Mouse (Mus musculus) heart, embryonic 10.5 days (tissue): ENCODE results near the gene Csnk1g2. TPM values are rescaled to one million over a fixed set of nuclear protein-coding genes. Genes with fewer than 3 reads are reported as not detected.
A peak's percentile ranks its signal among the peaks of the same experiment; 100 is the strongest.
"Not testable (repeated sequence)": the region's sequence is repeated elsewhere in the genome, so short reads cannot be mapped to it uniquely, and the experiment has no call there.

Experiments used
- DNase-seq: peaks from one replicate; pipeline ENCODE4 v3.0.0-alpha.2; 2017; ENCODE audit warnings: low spot score
- H3K27ac ChIP-seq: fragments of 300-500 bp; sonication (generic); 2 replicates; pipeline ENCODE4 v1.5.1; 2016; ENCODE audit warnings: mild to moderate bottlenecking
- H3K27me3 ChIP-seq: fragments of 300-500 bp; sonication (generic); 2 replicates; pipeline ENCODE4 v1.6.1; 2016; ENCODE audit warnings: mild to moderate bottlenecking; ENCODE audit not compliant: poor library complexity, insufficient read depth, severe bottlenecking
- H3K36me3 ChIP-seq: fragments of 300-500 bp; sonication (generic); 2 replicates; pipeline ENCODE4 v1.6.1; 2016; ENCODE audit warnings: mild to moderate bottlenecking, moderate library complexity
- H3K4me1 ChIP-seq: fragments of 300-500 bp; sonication (generic); 2 replicates; pipeline ENCODE4 v1.6.1; 2016; ENCODE audit warnings: mild to moderate bottlenecking
- H3K4me3 ChIP-seq: fragments of 300-500 bp; sonication (generic); 2 replicates; pipeline ENCODE4 v1.5.1; 2016; ENCODE audit warnings: mild to moderate bottlenecking, moderate library complexity
- H3K9me3 ChIP-seq: fragments of 300-500 bp; sonication (generic); 2 replicates; pipeline ENCODE4 v1.6.1; 2016; ENCODE audit warnings: mild to moderate bottlenecking, moderate library complexity
- whole genome bisulfite sequencing: fragments of 180-500 bp; shearing (Covaris S2); methylation state at CpG from one replicate; pipeline ENCODE4 v1.1.7; 2016; 5-methylcytosine and 5-hydroxymethylcytosine counted together
- polyA plus RNA-seq: library from polyadenylated mRNA; unstranded; fragments of >200 nt; fragmentation: Nextera tagmentation; extraction: Ambion mirVana; gene quantifications from 2 replicates; pipeline ENCODE4 v1.2.1, GENCODE M21; 2016

Csnk1g2 gene
- polyA plus RNA-seq, 1 experiment from 2014 or later = 150 TPM

GRCm38 (mm10) chr10:80620796-80621689 is 1.6 kb upstream of the Csnk1g2 start:
- peaks cover 47% of the 10 kb centered on the region for H3K4me1 ChIP-seq
- no peaks in the 10 kb centered on the region for H3K27me3 ChIP-seq
- peak overlapping the region; percentile 96 for H3K27ac ChIP-seq
- no peaks in the 10 kb centered on the region for H3K9me3 ChIP-seq
- DNase-seq = no peak
- H3K4me3 ChIP-seq = peak overlapping the region; percentile 91
- WGBS = 59% methylated on average over 16 of the region's 16 CpGs
- peaks cover 7% of the 10 kb centered on the region; the same call in 1 of the 2 replicates for H3K36me3 ChIP-seq

GRCm38 (mm10) chr10:80621690-80621939 is 1.0 kb upstream of the Csnk1g2 start:
- no peaks in the 10 kb centered on the region for H3K27me3 ChIP-seq
- peak overlapping the region; percentile 91 for H3K4me3 ChIP-seq
- DNase-seq = no peak
- H3K27ac ChIP-seq = peak overlapping the region; percentile 96
- WGBS = 4% methylated on average over 9 of the region's 9 CpGs
- H3K9me3 ChIP-seq = no peaks in the 10 kb centered on the region
- peaks cover 53% of the 10 kb centered on the region for H3K4me1 ChIP-seq
- peaks cover 7% of the 10 kb centered on the region; the same call in 1 of the 2 replicates for H3K36me3 ChIP-seq

GRCm38 (mm10) chr10:80621940-80622660 is 538 bp upstream of the Csnk1g2 start:
- H3K4me1 ChIP-seq = peaks cover 55% of the 10 kb centered on the region
- peak; percentile 100 for DNase-seq
- peaks cover 7% of the 10 kb centered on the region; the same call in 1 of the 2 replicates for H3K36me3 ChIP-seq
- under 1% methylated on average over 64 of the region's 64 CpGs for WGBS
- no peaks in the 10 kb centered on the region for H3K9me3 ChIP-seq
- H3K27me3 ChIP-seq = no peaks in the 10 kb centered on the region
- peak overlapping the region; percentile 96 for H3K27ac ChIP-seq
- peak overlapping the region; percentile 91 for H3K4me3 ChIP-seq

GRCm38 (mm10) chr10:80623457-80624191 is 986 bp downstream of the Csnk1g2 start:
- H3K4me1 ChIP-seq = peaks cover 69% of the 10 kb centered on the region
- peaks cover 7% of the 10 kb centered on the region; the same call in 1 of the 2 replicates for H3K36me3 ChIP-seq
- 17% methylated on average over 15 of the region's 15 CpGs for WGBS
- no peaks in the 10 kb centered on the region for H3K27me3 ChIP-seq
- H3K9me3 ChIP-seq = no peaks in the 10 kb centered on the region
- H3K4me3 ChIP-seq = peak overlapping the region; percentile 91
- DNase-seq = peak; percentile 87
- H3K27ac ChIP-seq = peak overlapping the region; percentile 96

GRCm38 (mm10) chr10:80625764-80626163 is 3.1 kb downstream of the Csnk1g2 start:
- Histone ChIP-seq H3K9me3 (no peaks in the 10 kb centered on the region), H3K4me3 (no peak overlapping the region), H3K4me1 (peaks cover 81% of the 10 kb centered on the region), H3K27me3 (no peaks in the 10 kb centered on the region), H3K36me3 (peaks cover 14% of the 10 kb centered on the region), H3K27ac (0 out of 2 replicates have a peak overlapping the region, but pooled peaks have one; percentile 17)
- no peak for DNase-seq
- WGBS = 85% methylated on average over 4 of the region's 4 CpGs

GRCm38 (mm10) chr10:80627685-80628084 is 5.0 kb downstream of the Csnk1g2 start:
- DNase-seq = peak; percentile 92
- Histone ChIP-seq H3K27me3 (no peaks in the 10 kb centered on the region), H3K4me1 (peaks cover 81% of the 10 kb centered on the region), H3K36me3 (peaks cover 23% of the 10 kb centered on the region), H3K9me3 (no peaks in the 10 kb centered on the region), H3K27ac (peak overlapping the region; percentile 53; the same call in 1 of the 2 replicates), H3K4me3 (no peak overlapping the region)
- WGBS = 23% methylated on average over 2 of the region's 2 CpGs

GRCm38 (mm10) chr10:80628925-80629324 is 6.3 kb downstream of the Csnk1g2 start:
- Histone ChIP-seq H3K4me1 (peaks cover 74% of the 10 kb centered on the region), H3K27ac (peak overlapping the region; percentile 56; the same call in 1 of the 2 replicates), H3K36me3 (peaks cover 28% of the 10 kb centered on the region), H3K4me3 (no peak overlapping the region), H3K27me3 (no peaks in the 10 kb centered on the region), H3K9me3 (no peaks in the 10 kb centered on the region)
- DNase-seq = no peak
- WGBS = 77% methylated on average over 9 of the region's 9 CpGs

- Histone ChIP-seq H3K4me3 (no peak overlapping the region), H3K27ac (no peak overlapping the region), H3K36me3 (peaks cover 83% of the 10 kb centered on the region), H3K27me3 (no peaks in the 10 kb centered on the region), H3K4me1 (peaks cover 18% of the 10 kb centered on the region), H3K9me3 (no peaks in the 10 kb centered on the region)
- 85% methylated on average over 6 of the region's 6 CpGs for WGBS
- DNase-seq = no peak
Measured at GRCm38 (mm10) chr10:80635345-80635744, 12.7 kb downstream of the Csnk1g2 start.

- Histone ChIP-seq H3K27ac (no peak overlapping the region), H3K27me3 (no peaks in the 10 kb centered on the region), H3K4me1 (peaks cover 12% of the 10 kb centered on the region), H3K36me3 (peaks cover 80% of the 10 kb centered on the region), H3K9me3 (no peaks in the 10 kb centered on the region), H3K4me3 (no peak overlapping the region)
- WGBS = 90% methylated on average over 10 of the region's 10 CpGs
- DNase-seq = no peak
Measured at GRCm38 (mm10) chr10:80646936-80647335, 24.3 kb downstream of the Csnk1g2 start.

GRCm38 (mm10) chr10:80649910-80650309 is 27.3 kb downstream of the Csnk1g2 start:
- H3K27me3 ChIP-seq, H3K9me3 ChIP-seq, H3K27ac ChIP-seq, DNase-seq, H3K4me3 ChIP-seq: not testable (repeated sequence)
- Histone ChIP-seq H3K4me1 (peaks cover 31% of the 10 kb centered on the region), H3K36me3 (peaks cover 54% of the 10 kb centered on the region)
- 83% methylated on average over 6 of the region's 6 CpGs for WGBS

GRCm38 (mm10) chr10:80650392-80650791 is 27.8 kb downstream of the Csnk1g2 start:
- DNase-seq = no peak
- peaks cover 35% of the 10 kb centered on the region for H3K4me1 ChIP-seq
- peaks cover 49% of the 10 kb centered on the region for H3K36me3 ChIP-seq
- H3K27me3 ChIP-seq = no peaks in the 10 kb centered on the region
- 76% methylated on average over 10 of the region's 10 CpGs for WGBS
- H3K27ac ChIP-seq = no peak overlapping the region
- no peak overlapping the region for H3K4me3 ChIP-seq
- H3K9me3 ChIP-seq = no peaks in the 10 kb centered on the region

- WGBS = 83% methylated on average over 6 of the region's 6 CpGs
- peaks cover 51% of the 10 kb centered on the region for H3K4me1 ChIP-seq
- no peaks in the 10 kb centered on the region for H3K27me3 ChIP-seq
- H3K9me3 ChIP-seq = no peaks in the 10 kb centered on the region
- H3K27ac ChIP-seq = no peak overlapping the region
- DNase-seq = no peak
- peaks cover 21% of the 10 kb centered on the region for H3K36me3 ChIP-seq
- H3K4me3 ChIP-seq = no peak overlapping the region
Measured at GRCm38 (mm10) chr10:80653156-80653720, 30.6 kb downstream of the Csnk1g2 start.
